Mouse (Mus musculus) intestine, postnatal 0 days (tissue): ENCODE data around the gene Mkln1. TPM values are rescaled to one million over a fixed set of nuclear protein-coding genes. Genes with fewer than 3 reads are reported as not detected.

Experiments
- ATAC-seq: fragments of 200-750 bp; cut with Nextera tagmentation; 2 replicates; pipeline ENCODE4 v1.8.0; 2017; ENCODE audit warnings: mild to moderate bottlenecking, moderate TSS enrichment, moderate library complexity
- H3K27ac ChIP-seq: fragments of 300-500 bp; sonication (generic); 2 replicates; pipeline ENCODE4 v1.5.1; 2014; ENCODE audit warnings: mild to moderate bottlenecking, low read depth, low read length, moderate library complexity
- H3K27me3 ChIP-seq: fragments of 300-500 bp; sonication (generic); replicated peaks from 2 replicates; pipeline ENCODE4 v1.6.1; 2014; ENCODE audit warnings: low read length, mixed read lengths; ENCODE audit not compliant: control insufficient read depth, insufficient read depth
- H3K36me3 ChIP-seq: fragments of 300-500 bp; sonication (generic); 2 replicates; pipeline ENCODE4 v1.6.1; 2014; ENCODE audit warnings: mild to moderate bottlenecking, moderate library complexity; ENCODE audit not compliant: control insufficient read depth, insufficient read depth
- H3K4me1 ChIP-seq: fragments of 300-500 bp; sonication (generic); replicated peaks from 2 replicates; pipeline ENCODE4 v1.6.1; 2014; ENCODE audit warnings: antibody characterized with exemption, low read length, mixed read lengths; ENCODE audit not compliant: control insufficient read depth, insufficient read depth
- H3K4me2 ChIP-seq: fragments of 300-500 bp; sonication (generic); replicated peaks from 2 replicates; pipeline ENCODE4 v1.6.1; 2014; ENCODE audit warnings: low read depth, mild to moderate bottlenecking, moderate library complexity
- H3K4me3 ChIP-seq: fragments of 300-500 bp; sonication (generic); 2 replicates; pipeline ENCODE4 v1.5.1; 2014; ENCODE audit warnings: low read depth, low read length
- H3K9ac ChIP-seq: fragments of 300-500 bp; sonication (generic); 2 replicates; pipeline ENCODE4 v1.6.1; 2014; ENCODE audit warnings: mild to moderate bottlenecking, low read depth, low read length
- H3K9me3 ChIP-seq: fragments of 300-500 bp; sonication (generic); 2 replicates; pipeline ENCODE4 v1.6.1; 2016; ENCODE audit warnings: mixed run types; ENCODE audit not compliant: control insufficient read depth
- CTCF ChIP-seq: sonication (generic); IDR thresholded peaks from 2 replicates; pipeline ENCODE4 v1.5.1; 2016; ENCODE audit warnings: low read depth, mild to moderate bottlenecking, control low read depth, antibody characterized with exemption, moderate library complexity
- WGBS: fragments of 180-500 bp; shearing (Covaris S2); extraction: QIAGEN DNeasy Blood & Tissue Kit; methylation state at CpG from one replicate; pipeline ENCODE4 v1.1.7; 2014; 5-methylcytosine and 5-hydroxymethylcytosine counted together
- polyA plus RNA-seq: library from polyadenylated mRNA; unstranded; fragments of >200 nt; fragmentation: Nextera tagmentation; extraction: Ambion mirVana; gene quantifications from 2 replicates; pipeline ENCODE4 v1.2.1, GENCODE M21; 2015

Mkln1 gene
- polyA plus RNA-seq, 1 experiment from 2014 or later: 109 TPM

- Histone ChIP-seq H3K27me3 (no peaks in the 10 kb centered on the region; the same call in 1 of the 2 replicates), H3K36me3 (no peaks in the 10 kb centered on the region), H3K9me3 (no peaks in the 10 kb centered on the region), H3K4me1 (0 out of 2 replicates have a peak, but pooled peaks cover 2% of the 10 kb centered on the region), H3K9ac (no peak overlapping the region), H3K4me3 (no peak overlapping the region), H3K27ac (no peak overlapping the region), H3K4me2 (peak overlapping the region; percentile 85)
- no peak for TF ChIP-seq CTCF
- WGBS: 30% methylated on average over 17 of the region's 17 CpGs
- no peak for ATAC-seq
Measured at GRCm38 (mm10) chr6:31564901-31565391, 166.4 kb downstream of the Mkln1 start.

Other genes with a start within 250 kb of the Mkln1 start
- 27.9 and 29.0 TPM in 2 replicates for gene Podxl, start 165.2 kb downstream of the Mkln1 start, polyA plus RNA-seq